Mouse (Mus musculus): Measurements from ENCODE around the gene Lat2. TPM values are rescaled to one million over a fixed set of nuclear protein-coding genes. Genes with fewer than 3 reads are reported as not detected.

The Lat2 gene
- polyA plus RNA-seq, 1 experiment from 2014 or later, result 3.6 TPM

DNA sequence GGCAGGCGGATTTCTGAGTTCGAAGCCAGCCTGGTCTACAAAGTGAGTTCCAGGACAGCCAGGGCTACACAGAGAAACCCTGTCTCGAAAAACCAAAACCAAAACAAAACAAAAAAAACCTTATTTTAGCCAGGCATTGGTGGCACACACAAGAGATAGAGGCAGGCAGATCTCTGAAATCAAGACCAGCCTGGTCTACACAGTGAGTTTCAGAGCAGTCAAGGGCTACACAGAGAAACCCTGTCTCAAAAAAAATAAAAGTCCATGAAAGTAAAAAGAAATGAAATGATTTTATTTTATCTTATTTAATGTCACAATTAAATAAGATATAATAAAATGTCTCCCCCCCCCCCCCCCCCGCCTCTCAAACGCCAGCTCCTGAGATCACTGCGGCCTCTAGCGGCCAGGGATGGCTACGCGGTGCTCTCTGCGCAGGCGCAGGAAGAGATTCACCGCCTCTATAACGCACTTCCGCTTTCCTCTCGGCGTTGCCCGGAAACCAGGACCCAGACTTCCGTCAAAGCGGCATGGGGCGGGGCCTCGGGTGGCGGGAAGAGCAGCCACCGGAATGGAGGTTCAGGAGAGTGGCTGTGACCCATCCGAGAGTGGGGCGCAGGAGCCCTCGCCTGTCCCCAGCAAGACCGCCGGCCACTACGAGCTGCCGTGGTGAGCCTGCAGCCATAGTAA lies 32.5 kb downstream of the Lat2 start:
- no peaks in the 10 kb centered on the region for H3K9me3 ChIP-seq (ENCODE audit: control insufficient read depth, low read length)
- H3K4me1 ChIP-seq (ENCODE audit: control insufficient read depth, insufficient read depth, low read length), result peaks cover 4% of the 10 kb centered on the region; the same call in 1 of the 2 replicates
- peak overlapping the region; percentile 81 for H3K4me3 ChIP-seq (ENCODE audit: low read depth, low read length)
- H3K9ac ChIP-seq (replicated peaks; ENCODE audit: low read depth, low read length), result peak overlapping the region; percentile 67
- H3K36me3 ChIP-seq (ENCODE audit: control insufficient read depth, insufficient read depth, low read length), result no peaks in the 10 kb centered on the region
- H3K27ac ChIP-seq (ENCODE audit: low read depth, low read length), result no peak overlapping the region
- H3K27me3 ChIP-seq (ENCODE audit: control insufficient read depth, insufficient read depth, low read length), result no peaks in the 10 kb centered on the region
- ATAC-seq (ENCODE audit: low read depth), result peak; percentile 96
- 7% methylated on average over 29 of the region's 30 CpGs for WGBS
- peak overlapping the region; percentile 85 for H3K4me2 ChIP-seq (ENCODE audit: low read depth, low read length)

DNA sequence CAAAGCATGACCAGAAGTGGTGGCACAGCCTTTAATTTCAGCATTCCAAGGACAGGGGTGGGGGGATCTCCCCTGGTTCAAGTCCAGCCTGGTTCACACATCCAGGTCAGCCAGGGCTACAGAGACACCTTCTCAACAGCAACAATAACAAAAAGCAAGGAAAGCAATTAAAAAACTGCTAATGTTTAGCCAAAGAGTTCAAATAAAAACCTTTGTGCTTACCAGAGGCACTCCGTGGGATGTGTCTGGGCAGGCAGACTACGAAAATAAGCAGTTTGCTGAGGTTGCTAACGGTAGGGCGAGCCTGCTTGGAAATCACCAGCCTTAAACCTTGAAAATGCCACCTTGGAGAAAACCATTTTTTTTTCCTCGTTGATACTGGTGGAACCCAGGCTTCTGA lies 33.7 kb downstream of the Lat2 start, which contains the start of gene Rfc2:
Gene Rfc2 (plus strand): TSS at position 221 of the 400 bp plus-strand sequence.
- no peaks in the 10 kb centered on the region for H3K36me3 ChIP-seq (ENCODE audit: control insufficient read depth, insufficient read depth, low read length)
- no peak within 1 kb of the TSS for H3K27ac ChIP-seq (ENCODE audit: low read depth, low read length)
- no peaks in the 10 kb centered on the region for H3K27me3 ChIP-seq (ENCODE audit: control insufficient read depth, insufficient read depth, low read length)
- H3K4me2 ChIP-seq (ENCODE audit: low read depth, low read length), result no peak within 1 kb of the TSS
- no peak within 1 kb of the TSS for H3K9ac ChIP-seq (replicated peaks; ENCODE audit: low read depth, low read length)
- 79% methylated on average over 5 of the region's 5 CpGs for WGBS
- peaks cover 4% of the 10 kb centered on the region; the same call in 1 of the 2 replicates for H3K4me1 ChIP-seq (ENCODE audit: control insufficient read depth, insufficient read depth, low read length)
- ATAC-seq (ENCODE audit: low read depth), result no peak
- no peak within 1 kb of the TSS for H3K4me3 ChIP-seq (ENCODE audit: low read depth, low read length)
- H3K9me3 ChIP-seq (ENCODE audit: control insufficient read depth, low read length), result no peaks in the 10 kb centered on the region

DNA sequence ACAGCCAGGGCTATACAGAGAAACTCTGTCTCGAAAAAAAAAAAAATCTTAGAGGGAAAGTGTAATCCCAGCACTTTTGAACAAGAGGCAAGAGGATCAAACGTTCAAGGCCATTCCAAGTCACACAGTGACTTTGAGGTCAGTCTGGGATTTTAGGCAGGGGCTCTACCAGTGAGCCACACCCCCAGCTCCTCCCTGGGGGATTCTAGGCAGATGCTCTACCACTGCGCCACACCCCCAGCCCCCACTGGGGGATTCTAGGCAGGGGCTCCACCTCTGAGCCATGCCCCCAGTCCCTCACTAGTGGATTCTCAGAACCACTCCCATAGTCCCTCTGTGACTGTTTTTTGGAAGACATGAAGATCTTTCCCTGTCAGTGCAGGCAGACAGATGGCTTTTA lies 35.7 kb downstream of the Lat2 start:
- no peak for ATAC-seq (ENCODE audit: low read depth)
- Histone ChIP-seq H3K36me3 (ENCODE audit: control insufficient read depth, insufficient read depth, low read length) (no peaks in the 10 kb centered on the region), H3K27me3 (ENCODE audit: control insufficient read depth, insufficient read depth, low read length) (no peaks in the 10 kb centered on the region), H3K4me3 (ENCODE audit: low read depth, low read length) (no peak overlapping the region), H3K27ac (ENCODE audit: low read depth, low read length) (no peak overlapping the region), H3K4me1 (ENCODE audit: control insufficient read depth, insufficient read depth, low read length) (peaks cover 4% of the 10 kb centered on the region; the same call in 1 of the 2 replicates), H3K9ac (replicated peaks; ENCODE audit: low read depth, low read length) (no peak overlapping the region), H3K9me3 (ENCODE audit: control insufficient read depth, low read length) (no peaks in the 10 kb centered on the region), H3K4me2 (ENCODE audit: low read depth, low read length) (no peak overlapping the region)
- 63% methylated on average over 3 of the region's 3 CpGs for WGBS

DNA sequence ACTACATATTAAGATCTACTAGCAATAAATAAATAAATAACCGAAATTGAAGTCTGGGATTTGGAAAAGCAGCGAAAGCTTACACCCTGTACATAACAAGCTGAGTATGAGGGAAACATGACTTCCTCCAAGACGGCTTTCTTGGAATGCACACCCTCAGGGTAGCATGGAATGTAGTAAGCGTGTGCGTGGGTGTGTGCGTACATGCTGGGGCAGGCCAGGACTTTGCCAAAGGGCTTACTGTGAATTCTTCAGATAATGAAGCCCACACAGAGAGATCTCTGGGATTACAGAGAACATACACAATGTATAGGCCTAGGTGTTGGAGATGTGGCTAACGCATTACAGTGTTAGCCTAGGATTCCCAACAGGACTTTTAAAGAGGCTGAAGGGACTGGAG lies 37.3 kb downstream of the Lat2 start:
- Histone ChIP-seq H3K9me3 (ENCODE audit: control insufficient read depth, low read length) (no peaks in the 10 kb centered on the region), H3K4me2 (ENCODE audit: low read depth, low read length) (no peak overlapping the region), H3K4me1 (ENCODE audit: control insufficient read depth, insufficient read depth, low read length) (peaks cover 2% of the 10 kb centered on the region; the same call in 1 of the 2 replicates), H3K36me3 (ENCODE audit: control insufficient read depth, insufficient read depth, low read length) (no peaks in the 10 kb centered on the region), H3K9ac (replicated peaks; ENCODE audit: low read depth, low read length) (no peak overlapping the region), H3K27ac (ENCODE audit: low read depth, low read length) (no peak overlapping the region), H3K4me3 (ENCODE audit: low read depth, low read length) (no peak overlapping the region), H3K27me3 (ENCODE audit: control insufficient read depth, insufficient read depth, low read length) (no peaks in the 10 kb centered on the region)
- ATAC-seq (ENCODE audit: low read depth), result no peak
- 91% methylated on average over 7 of the region's 7 CpGs for WGBS

DNA sequence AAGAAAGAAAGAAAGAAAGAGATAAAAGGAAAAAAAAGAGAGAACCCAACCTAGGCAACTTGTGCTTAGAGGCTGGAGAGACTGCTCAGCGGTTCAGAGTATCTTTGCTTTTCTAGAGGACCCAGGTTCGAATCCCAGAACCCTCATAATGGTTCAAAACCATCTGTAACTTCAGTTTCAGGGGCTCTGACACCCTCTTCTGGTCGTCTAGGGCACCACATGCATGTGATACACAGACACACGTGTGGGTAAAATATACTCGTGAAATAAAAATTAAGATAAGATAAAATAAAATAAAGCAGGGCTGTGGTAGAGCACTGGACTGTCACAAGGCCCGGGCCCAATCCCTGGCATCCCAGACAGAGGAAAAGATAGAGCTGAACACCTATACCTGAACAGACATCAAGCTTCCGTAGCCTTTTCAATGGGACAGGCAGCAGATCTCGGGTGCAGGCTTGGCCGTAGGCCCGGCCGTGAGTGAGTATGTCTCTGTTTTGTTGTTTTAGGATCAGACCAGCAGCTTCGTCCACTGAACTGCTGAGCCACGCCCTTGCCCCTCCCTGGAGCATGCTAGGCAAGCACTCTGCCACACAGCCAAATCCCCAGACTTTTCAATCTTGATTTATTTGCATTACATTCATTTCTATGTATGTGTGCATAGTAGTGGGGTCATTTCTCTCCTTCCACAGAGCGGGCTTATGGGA lies 38.2 kb downstream of the Lat2 start:
- H3K36me3 ChIP-seq (ENCODE audit: control insufficient read depth, insufficient read depth, low read length), result no peaks in the 10 kb centered on the region

DNA sequence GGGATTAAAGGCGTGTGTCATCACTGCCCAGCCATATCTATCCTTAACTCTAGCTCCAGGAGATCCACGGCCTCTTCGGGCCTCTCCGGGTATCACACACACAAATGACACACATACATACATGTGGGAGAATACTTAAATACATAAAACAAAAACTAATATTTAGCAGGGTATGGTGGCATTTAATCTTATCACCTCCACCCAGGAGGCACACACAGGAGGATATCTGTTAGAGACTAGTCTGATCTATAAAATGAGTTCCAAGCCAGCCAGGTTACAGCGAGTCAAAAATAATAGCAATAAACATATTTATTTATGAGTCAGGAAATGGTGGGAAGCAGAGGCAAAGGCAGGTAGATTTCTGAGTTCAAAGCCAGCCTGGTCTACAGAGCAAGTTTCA lies 39.0 kb downstream of the Lat2 start:
- H3K9ac ChIP-seq (replicated peaks; ENCODE audit: low read depth, low read length), result no peak overlapping the region
- H3K9me3 ChIP-seq (ENCODE audit: control insufficient read depth, low read length), result no peaks in the 10 kb centered on the region
- no peak for ATAC-seq (ENCODE audit: low read depth)

More for the DNA sequence above, 38.2 kb downstream of the Lat2 start:
- H3K27me3 ChIP-seq (ENCODE audit: control insufficient read depth, insufficient read depth, low read length), result no peaks in the 10 kb centered on the region
- ATAC-seq (ENCODE audit: low read depth), result no peak
- no peaks in the 10 kb centered on the region for H3K9me3 ChIP-seq (ENCODE audit: control insufficient read depth, low read length)
- no peak overlapping the region for H3K27ac ChIP-seq (ENCODE audit: low read depth, low read length)
- 81% methylated on average over 14 of the region's 14 CpGs for WGBS
- no peak overlapping the region for H3K9ac ChIP-seq (replicated peaks; ENCODE audit: low read depth, low read length)
- H3K4me1 ChIP-seq (ENCODE audit: control insufficient read depth, insufficient read depth, low read length), result peaks cover 4% of the 10 kb centered on the region; the same call in 1 of the 2 replicates
- H3K4me2 ChIP-seq (ENCODE audit: low read depth, low read length), result no peak overlapping the region
- no peak overlapping the region for H3K4me3 ChIP-seq (ENCODE audit: low read depth, low read length)

DNA sequence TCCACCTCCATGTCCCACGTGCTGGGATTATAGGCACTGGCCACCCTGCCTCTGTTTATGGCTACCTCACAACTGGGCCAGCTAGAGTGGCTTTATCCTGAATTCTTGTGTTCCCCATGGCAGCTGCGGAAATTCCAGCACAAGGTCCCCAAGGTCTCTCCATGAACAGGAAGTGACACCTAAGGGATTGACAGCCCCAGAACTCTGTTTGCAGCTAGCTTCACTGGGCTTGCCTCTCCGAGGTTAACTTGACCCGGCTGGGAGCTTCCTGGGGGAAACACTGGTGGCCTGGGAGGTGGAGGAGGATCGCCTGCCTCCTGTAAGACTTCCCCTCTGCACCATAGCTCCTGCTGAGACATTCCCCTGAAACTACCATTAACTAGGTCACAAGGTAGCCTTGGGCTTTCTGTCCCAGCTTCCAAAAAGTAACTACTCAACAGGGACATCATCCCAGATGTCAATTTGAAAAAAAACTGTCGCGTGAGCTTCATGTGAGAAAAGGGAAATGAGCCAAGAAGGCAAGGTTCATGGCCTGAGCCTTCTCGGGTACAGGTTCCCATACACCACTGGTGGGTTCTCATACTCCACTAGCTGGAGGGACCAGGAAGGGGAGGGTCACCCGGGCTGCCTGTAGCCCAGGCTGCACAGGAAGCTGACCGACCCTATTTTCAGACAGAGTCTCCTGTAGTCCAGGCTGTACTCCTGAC lies 42.2 kb downstream of the Lat2 start:
- peak overlapping the region; percentile 39 for H3K4me3 ChIP-seq (ENCODE audit: low read depth, low read length)
- H3K9me3 ChIP-seq (ENCODE audit: control insufficient read depth, low read length), result no peaks in the 10 kb centered on the region
- WGBS, result 28% methylated on average over 10 of the region's 10 CpGs
- H3K4me2 ChIP-seq (ENCODE audit: low read depth, low read length), result peak overlapping the region; percentile 47
- no peaks in the 10 kb centered on the region for H3K27me3 ChIP-seq (ENCODE audit: control insufficient read depth, insufficient read depth, low read length)
- ATAC-seq (ENCODE audit: low read depth), result 0 out of 2 replicates have a peak, but pooled peaks have one; percentile 21
- H3K4me1 ChIP-seq (ENCODE audit: control insufficient read depth, insufficient read depth, low read length), result peaks cover 4% of the 10 kb centered on the region; the same call in 1 of the 2 replicates
- no peaks in the 10 kb centered on the region for H3K36me3 ChIP-seq (ENCODE audit: control insufficient read depth, insufficient read depth, low read length)
- H3K9ac ChIP-seq (replicated peaks; ENCODE audit: low read depth, low read length), result peak overlapping the region; percentile 21; the same call in 1 of the 2 replicates
- peak overlapping the region; percentile 4; the same call in 1 of the 2 replicates for H3K27ac ChIP-seq (ENCODE audit: low read depth, low read length)

More for the DNA sequence above, 39.0 kb downstream of the Lat2 start:
- Histone ChIP-seq H3K27ac (ENCODE audit: low read depth, low read length) (no peak overlapping the region), H3K4me3 (ENCODE audit: low read depth, low read length) (no peak overlapping the region), H3K27me3 (ENCODE audit: control insufficient read depth, insufficient read depth, low read length) (no peaks in the 10 kb centered on the region), H3K36me3 (ENCODE audit: control insufficient read depth, insufficient read depth, low read length) (no peaks in the 10 kb centered on the region), H3K4me2 (ENCODE audit: low read depth, low read length) (no peak overlapping the region), H3K4me1 (ENCODE audit: control insufficient read depth, insufficient read depth, low read length) (peaks cover 4% of the 10 kb centered on the region; the same call in 1 of the 2 replicates)
- WGBS, result 97% methylated on average over 5 of the region's 5 CpGs

DNA sequence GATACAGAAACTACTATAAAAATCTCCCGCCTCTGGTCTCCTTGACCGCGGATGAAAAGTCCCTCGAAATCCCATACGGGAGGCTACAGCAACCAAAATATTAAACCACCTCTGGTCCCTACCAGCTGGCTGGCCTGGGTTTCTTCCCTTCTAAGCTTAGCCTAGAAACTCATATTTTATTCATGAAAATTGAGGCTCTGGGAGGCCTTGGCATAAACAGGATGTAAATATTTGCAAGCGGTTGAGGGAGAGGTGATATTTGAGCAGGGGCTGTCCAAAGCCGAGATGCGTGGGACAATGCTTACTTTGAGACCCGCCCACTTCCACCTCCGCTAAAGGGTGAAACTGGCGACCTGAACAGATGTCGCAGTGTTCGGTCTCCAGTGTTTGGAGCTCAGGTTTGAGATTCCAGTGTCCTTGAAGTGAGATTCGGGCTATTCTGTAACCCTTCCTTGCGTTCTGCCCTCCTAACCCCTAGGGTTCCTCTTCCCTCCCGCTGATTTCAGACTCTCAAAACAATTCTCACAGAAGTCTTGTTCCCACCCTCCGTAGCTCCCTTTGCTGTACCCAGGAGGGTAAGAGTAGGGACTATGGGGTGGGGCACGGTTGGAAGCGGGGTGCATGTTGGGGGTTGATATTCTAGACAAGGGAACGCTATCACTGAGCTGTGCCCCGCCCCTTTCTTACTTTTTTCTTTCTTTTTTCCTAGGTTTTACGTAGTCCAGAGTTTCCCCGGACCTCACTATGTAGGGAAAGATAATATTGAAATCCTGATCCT lies 42.9 kb downstream of the Lat2 start:
- Histone ChIP-seq H3K27ac (ENCODE audit: low read depth, low read length) (peak overlapping the region; percentile 4; the same call in 1 of the 2 replicates), H3K36me3 (ENCODE audit: control insufficient read depth, insufficient read depth, low read length) (no peaks in the 10 kb centered on the region), H3K9me3 (ENCODE audit: control insufficient read depth, low read length) (no peaks in the 10 kb centered on the region), H3K4me2 (ENCODE audit: low read depth, low read length) (peak overlapping the region; percentile 47), H3K9ac (replicated peaks; ENCODE audit: low read depth, low read length) (peak overlapping the region; percentile 21; the same call in 1 of the 2 replicates), H3K4me1 (ENCODE audit: control insufficient read depth, insufficient read depth, low read length) (peaks cover 4% of the 10 kb centered on the region; the same call in 1 of the 2 replicates), H3K27me3 (ENCODE audit: control insufficient read depth, insufficient read depth, low read length) (no peaks in the 10 kb centered on the region), H3K4me3 (ENCODE audit: low read depth, low read length) (peak overlapping the region; percentile 39)
- ATAC-seq (ENCODE audit: low read depth), result peak; percentile 80; the same call in 1 of the 2 replicates
- 4% methylated on average over 23 of the region's 23 CpGs for WGBS
